Mouse (Mus musculus) intestine, embryonic 14.5 days (tissue): ENCODE measurements at regions not wholly inside any gene's neighbourhood (a gene's known extent, or its start where the extent isn't known, plus 50 kb on each side); places are given as distances from the start of the nearest gene placed in this dataset.
"Not testable (repeated sequence)": the region's sequence is repeated elsewhere in the genome, so short reads cannot be mapped to it uniquely, and the experiment has no call there.

Source experiments
- ATAC-seq: fragments of 200-750 bp; cut with Nextera tagmentation; replicated peaks from 2 replicates; pipeline ENCODE4 v1.8.0; 2017; ENCODE audit warnings: low read depth, moderate number of reproducible peaks, moderate TSS enrichment, moderate library complexity; ENCODE audit not compliant: low FRiP score, low TSS enrichment
- DNase-seq: peaks from one replicate; pipeline ENCODE4 v3.0.0-alpha.2; 2018; ENCODE audit warnings: low spot score
- H3K27ac ChIP-seq: fragments of 300-500 bp; sonication (generic); 2 replicates; pipeline ENCODE4 v1.5.1; 2014; ENCODE audit warnings: low read depth, mild to moderate bottlenecking, control low read depth
- H3K27me3 ChIP-seq: fragments of 300-500 bp; sonication (generic); replicated peaks from 2 replicates; pipeline ENCODE4 v1.6.1; 2014; ENCODE audit warnings: low read length, control low read depth; ENCODE audit not compliant: control insufficient read depth, insufficient read depth
- H3K36me3 ChIP-seq: fragments of 300-500 bp; sonication (generic); 2 replicates; pipeline ENCODE4 v1.6.1; 2014; ENCODE audit warnings: low read length, control low read depth; ENCODE audit not compliant: control insufficient read depth, insufficient read depth
- H3K4me1 ChIP-seq: fragments of 300-500 bp; sonication (generic); replicated peaks from 2 replicates; pipeline ENCODE4 v1.6.1; 2014; ENCODE audit warnings: low read length, control low read depth, mixed read lengths; ENCODE audit not compliant: control insufficient read depth, insufficient read depth
- H3K4me2 ChIP-seq: fragments of 300-500 bp; sonication (generic); 2 replicates; pipeline ENCODE4 v1.6.1; 2014; ENCODE audit warnings: low read length
- H3K4me3 ChIP-seq: fragments of 300-500 bp; sonication (generic); 2 replicates; pipeline ENCODE4 v1.5.1; 2014; ENCODE audit warnings: low read depth, low read length, control low read depth, mixed read lengths
- H3K9ac ChIP-seq: fragments of 300-500 bp; sonication (generic); 2 replicates; pipeline ENCODE4 v1.6.1; 2014; ENCODE audit warnings: mild to moderate bottlenecking, low read length
- H3K9me3 ChIP-seq: fragments of 300-500 bp; sonication (generic); 2 replicates; pipeline ENCODE4 v1.6.1; 2016; ENCODE audit warnings: low read length, control low read depth; ENCODE audit not compliant: control insufficient read depth
- WGBS: fragments of 180-500 bp; shearing (Covaris S2); extraction: QIAGEN DNeasy Blood & Tissue Kit; methylation state at CpG from one replicate; pipeline ENCODE4 v1.1.7; 2014; 5-methylcytosine and 5-hydroxymethylcytosine counted together

GRCm38 (mm10) chr6:3319378-3319777, 80.0 kb downstream of the Samd9l start:
- Histone ChIP-seq H3K4me2 (no peak overlapping the region), H3K36me3 (no peaks in the 10 kb centered on the region), H3K27me3 (no peaks in the 10 kb centered on the region), H3K27ac (no peak overlapping the region), H3K9ac (no peak overlapping the region), H3K9me3 (no peaks in the 10 kb centered on the region), H3K4me3 (no peak overlapping the region), H3K4me1 (no peaks in the 10 kb centered on the region)
- 82% methylated on average over 4 of the region's 4 CpGs for WGBS
- DNase-seq (no peak), ATAC-seq (no peak)

- H3K4me3 ChIP-seq, H3K27me3 ChIP-seq, H3K9me3 ChIP-seq, H3K27ac ChIP-seq, H3K36me3 ChIP-seq, ATAC-seq, H3K9ac ChIP-seq, H3K4me1 ChIP-seq: not testable (repeated sequence)
- DNase-seq: peak; percentile 74
- WGBS: 2% methylated on average over 11 of the region's 11 CpGs
- H3K4me2 ChIP-seq: peak overlapping the region; percentile 28; the same call in 1 of the 2 replicates
These were observed 91.7 kb downstream of the Samd9l start for GRCm38 (mm10) chr6:3307598-3308220.

- not testable (repeated sequence) for H3K4me3 ChIP-seq, H3K9ac ChIP-seq, H3K27me3 ChIP-seq, H3K27ac ChIP-seq, H3K9me3 ChIP-seq, DNase-seq, H3K4me1 ChIP-seq, H3K36me3 ChIP-seq, H3K4me2 ChIP-seq, ATAC-seq
- WGBS: 50% methylated on average over 10 of the region's 10 CpGs
These were observed 94.3 kb downstream of the Samd9l start for GRCm38 (mm10) chr6:3304881-3305620.

- WGBS: 72% methylated on average over 8 of the region's 8 CpGs
- not testable (repeated sequence) for H3K4me2 ChIP-seq, H3K9me3 ChIP-seq, H3K4me3 ChIP-seq, H3K27me3 ChIP-seq, H3K27ac ChIP-seq, H3K36me3 ChIP-seq, H3K4me1 ChIP-seq, DNase-seq, ATAC-seq, H3K9ac ChIP-seq
These were observed 106.1 kb downstream of the Samd9l start for GRCm38 (mm10) chr6:3293316-3293715.

- ATAC-seq, H3K4me1 ChIP-seq, H3K9me3 ChIP-seq, H3K9ac ChIP-seq, H3K4me2 ChIP-seq, DNase-seq, H3K27me3 ChIP-seq, H3K27ac ChIP-seq, H3K4me3 ChIP-seq, H3K36me3 ChIP-seq: not testable (repeated sequence)
- WGBS: 96% methylated on average over 6 of the region's 6 CpGs
These were observed 107.4 kb downstream of the Samd9l start for GRCm38 (mm10) chr6:3291983-3292382.

GRCm38 (mm10) chr6:3268726-3269125, 130.6 kb downstream of the Samd9l start:
- H3K27ac ChIP-seq, H3K36me3 ChIP-seq, ATAC-seq, H3K9me3 ChIP-seq, DNase-seq, H3K4me1 ChIP-seq, H3K4me2 ChIP-seq, H3K4me3 ChIP-seq, H3K9ac ChIP-seq, H3K27me3 ChIP-seq: not testable (repeated sequence)
- 73% methylated on average over 3 of the region's 4 CpGs for WGBS

GRCm38 (mm10) chr6:3265477-3265876, 133.9 kb downstream of the Samd9l start:
- H3K4me3 ChIP-seq, H3K27me3 ChIP-seq, H3K9ac ChIP-seq, ATAC-seq, H3K36me3 ChIP-seq, H3K4me1 ChIP-seq, H3K4me2 ChIP-seq, H3K9me3 ChIP-seq, H3K27ac ChIP-seq, DNase-seq: not testable (repeated sequence)
- 53% methylated on average over 1 of the region's 1 CpGs for WGBS
